ENCODE assay signal across 19 mouse cellular contexts in genomic region chr3:148420303-148420702, GRCm38 (mm10).
DNase-seq lines count a peak whose midpoint lies in the region; ATAC-seq and TF ChIP-seq lines count a peak whose summit lies in the region.
"Had no signal": no experiment of that assay in that cellular context is flagged by ENCODE, and none has a peak within 500 bp of the region (broad histone marks: within the 10 kb centered on the region; RNA-seq: fewer than 3 reads in every experiment).

No protein-coding gene starts in this region.

- H3K4me2 ChIP-seq in liver, embryonic 13.5 days = no peak overlapping the region
- no peak overlapping the region for H3K4me2 ChIP-seq in liver, postnatal 0 days (ENCODE audit: low read depth, low read length)
- H3K4me2 ChIP-seq in midbrain, embryonic 14.5 days (ENCODE audit: low read length) = no peak overlapping the region
- H3K4me2 ChIP-seq: embryonic facial prominence, embryonic 12.5 days; forebrain, embryonic 13.5 days; forebrain, embryonic 15.5 days had no signal

- no peaks in the 10 kb centered on the region for H3K79me2 ChIP-seq in MEL (ENCODE audit: control insufficient read depth, insufficient read depth, low read length, poor library complexity)

- H3K4me3 ChIP-seq in liver, embryonic 13.5 days (replicated peaks) = no peak overlapping the region
- no peak overlapping the region for H3K4me3 ChIP-seq in liver, postnatal 0 days (ENCODE audit: low read depth, low read length)
- H3K4me3 ChIP-seq in MEL (ENCODE audit: control insufficient read depth in 1 of 2, insufficient read depth in 1 of 2, low read depth in 2 of 2, low read length in 2 of 2) = peak overlapping the region; percentile 28 to 50
- H3K4me3 ChIP-seq in midbrain, embryonic 14.5 days (replicated peaks; ENCODE audit: low read depth, low read length) = no peak overlapping the region
- H3K4me3 ChIP-seq: embryonic facial prominence, embryonic 10.5 days; embryonic facial prominence, embryonic 12.5 days; forebrain, embryonic 13.5 days; forebrain, embryonic 15.5 days had no signal

- WGBS in liver, embryonic 13.5 days (ENCODE audit: insufficient replicate concordance) = 34% methylated on average over 5 of the region's 5 CpGs
- 63% methylated on average over 5 of the region's 5 CpGs for WGBS in liver, postnatal 0 days (ENCODE audit: insufficient replicate concordance)
- 93% methylated on average over 5 of the region's 5 CpGs for WGBS in midbrain, embryonic 14.5 days

- no peaks in the 10 kb centered on the region for H3K9me3 ChIP-seq in liver, embryonic 13.5 days (replicated peaks)
- no peaks in the 10 kb centered on the region for H3K9me3 ChIP-seq in liver, postnatal 0 days (ENCODE audit: low read length)
- H3K9me3 ChIP-seq in MEL (replicated peaks; ENCODE audit: insufficient read depth, low read length) = no peaks in the 10 kb centered on the region
- H3K9me3 ChIP-seq in midbrain, embryonic 14.5 days (ENCODE audit: control insufficient read depth, low read length) = no peaks in the 10 kb centered on the region
- H3K9me3 ChIP-seq: embryonic facial prominence, embryonic 10.5 days; embryonic facial prominence, embryonic 12.5 days; forebrain, embryonic 13.5 days; forebrain, embryonic 15.5 days had no signal

- TF ChIP-seq EP300 in liver, postnatal 0 days (IDR thresholded peaks at IDR 0.05; ENCODE audit: low read depth) = no peak
- peak; percentile 73 to 87 for TF ChIP-seq EP300 in MEL (IDR thresholded peaks at IDR 0.05; ENCODE audit: low read depth in 1 of 2, low read length in 2 of 2)

- no peak for TF ChIP-seq POLR2A in MEL (IDR thresholded peaks at IDR 0.05; ENCODE audit: control insufficient read depth in 1 of 2, insufficient read depth in 1 of 2, low read depth in 1 of 2, low read length in 2 of 2, poor library complexity in 1 of 2)

- H3K27me3 ChIP-seq in liver, embryonic 13.5 days = no peaks in the 10 kb centered on the region
- no peaks in the 10 kb centered on the region for H3K27me3 ChIP-seq in liver, postnatal 0 days (ENCODE audit: insufficient read depth, low read length)
- no peaks in the 10 kb centered on the region for H3K27me3 ChIP-seq in MEL (ENCODE audit: control insufficient read depth in 1 of 2, insufficient read depth in 2 of 2, low read length in 2 of 2)
- no peaks in the 10 kb centered on the region for H3K27me3 ChIP-seq in midbrain, embryonic 14.5 days (ENCODE audit: control insufficient read depth, insufficient read depth, low read length)
- H3K27me3 ChIP-seq: embryonic facial prominence, embryonic 12.5 days; forebrain, embryonic 15.5 days; Patski had no signal

- ATAC-seq in liver, embryonic 13.5 days (ENCODE audit: low read depth) = peak; percentile 56; the same call in 1 of the 2 replicates
- no peak for ATAC-seq in liver, postnatal 0 days
- peak; percentile 16; the same call in 1 of the 2 replicates for ATAC-seq in megakaryocyte progenitor cell, adult 5-6 weeks (replicated peaks; ENCODE audit: poor library complexity)
- no peak for ATAC-seq in midbrain, embryonic 14.5 days (ENCODE audit: low FRiP score, low TSS enrichment)
- ATAC-seq: forebrain, embryonic 13.5 days; forebrain, embryonic 15.5 days; Patski had no signal

- no peak overlapping the region for H3K9ac ChIP-seq in liver, embryonic 13.5 days
- H3K9ac ChIP-seq in liver, postnatal 0 days (replicated peaks) = no peak overlapping the region
- H3K9ac ChIP-seq in MEL (ENCODE audit: control insufficient read depth, low read depth, low read length, poor library complexity, severe bottlenecking) = peak overlapping the region; percentile 31
- no peak overlapping the region for H3K9ac ChIP-seq in midbrain, embryonic 14.5 days (replicated peaks; ENCODE audit: low read length)
- H3K9ac ChIP-seq: embryonic facial prominence, embryonic 12.5 days; forebrain, embryonic 13.5 days; forebrain, embryonic 15.5 days had no signal

- no peak overlapping the region for H3K27ac ChIP-seq in liver, embryonic 13.5 days
- no peak overlapping the region for H3K27ac ChIP-seq in liver, postnatal 0 days (ENCODE audit: low read depth)
- peak overlapping the region; percentile 90 for H3K27ac ChIP-seq in MEL (ENCODE audit: control insufficient read depth, low read depth, low read length)
- H3K27ac ChIP-seq in midbrain, embryonic 14.5 days (replicated peaks; ENCODE audit: low read depth, low read length) = no peak overlapping the region
- H3K27ac ChIP-seq: embryonic facial prominence, embryonic 10.5 days; embryonic facial prominence, embryonic 12.5 days; forebrain, embryonic 13.5 days; forebrain, embryonic 15.5 days had no signal

- peaks cover 28% of the 10 kb centered on the region for H3K4me1 ChIP-seq in liver, embryonic 13.5 days (replicated peaks)
- H3K4me1 ChIP-seq in liver, postnatal 0 days (ENCODE audit: insufficient read depth) = 0 out of 2 replicates have a peak, but pooled peaks cover 4% of the 10 kb centered on the region
- H3K4me1 ChIP-seq in MEL (ENCODE audit: control insufficient read depth in 1 of 2, insufficient read depth in 2 of 2, low read length in 2 of 2) = peaks cover 37 to 45% of the 10 kb centered on the region in 2 experiments
- peaks cover 11% of the 10 kb centered on the region; the same call in 1 of the 2 replicates for H3K4me1 ChIP-seq in midbrain, embryonic 14.5 days (ENCODE audit: control insufficient read depth, insufficient read depth, low read length)

- DNase-seq in liver, embryonic 13.5 days = no peak
- no peak for DNase-seq in liver, postnatal 0 days
- peak; percentile 54 for DNase-seq in MEL (ENCODE audit: low read depth, low spot score)
- no peak for DNase-seq in natural killer cell, adult 2 months (ENCODE audit: low spot score in 2 of 2)
- DNase-seq in midbrain, embryonic 14.5 days = no peak
- DNase-seq: adrenal gland, adult 8-10 months; adrenal gland, postnatal 14 days; adrenal gland, postnatal 36 days; cerebellum, adult 11-12 months; cerebellum, adult 2 months; cerebellum, adult 9-10 months; cerebellum, postnatal 10 days; cerebellum, postnatal 25 days had no signal

- no peak for TF ChIP-seq RAD21 in MEL (IDR thresholded peaks at IDR 0.05; ENCODE audit: low read depth, low read length)

- no peaks in the 10 kb centered on the region for H3K36me3 ChIP-seq in liver, embryonic 13.5 days
- H3K36me3 ChIP-seq in liver, postnatal 0 days (replicated peaks; ENCODE audit: insufficient read depth, low read length) = no peaks in the 10 kb centered on the region
- peaks cover 0 to 41% of the 10 kb centered on the region in 2 experiments; a peak in 2 of 4 replicates for H3K36me3 ChIP-seq in MEL (ENCODE audit: control insufficient read depth in 1 of 2, insufficient read depth in 2 of 2, low read length in 2 of 2)
- H3K36me3 ChIP-seq in midbrain, embryonic 14.5 days (ENCODE audit: control insufficient read depth, insufficient read depth, low read length) = no peaks in the 10 kb centered on the region
- H3K36me3 ChIP-seq: embryonic facial prominence, embryonic 10.5 days; embryonic facial prominence, embryonic 12.5 days; forebrain, embryonic 15.5 days had no signal

- no peak for TF ChIP-seq CTCF in liver, postnatal 0 days (IDR thresholded peaks at IDR 0.05; ENCODE audit: low read depth)
- TF ChIP-seq CTCF in MEL (IDR thresholded peaks at IDR 0.05 in 2 of 3, conservative IDR thresholded peaks at IDR 0.05 in 1 of 3; ENCODE audit: control insufficient read depth in 1 of 3, insufficient read depth in 1 of 3, low read depth in 2 of 3, low read length in 3 of 3, poor library complexity in 1 of 3, severe bottlenecking in 1 of 3) = no peak

TF ChIP-seq in MEL, 35 proteins besides CTCF, POLR2A, EP300 and RAD21:
- TF ChIP-seq JUND (IDR thresholded peaks at IDR 0.05; ENCODE audit: low read depth, low read length) (no peak), ETS1 (IDR thresholded peaks at IDR 0.05; ENCODE audit: low read depth, low read length) (peak; percentile 50; the same call in 1 of the 2 replicates), TAL1 (IDR thresholded peaks at IDR 0.05; ENCODE audit: low read length) (peak; percentile 34), GATA1 (IDR thresholded peaks at IDR 0.05; ENCODE audit: low read depth, low read length) (peak; percentile 82), TCF12 (IDR thresholded peaks at IDR 0.05; ENCODE audit: low read depth, low read length) (peak; percentile 88), RCOR1 (IDR thresholded peaks at IDR 0.05; ENCODE audit: low read depth, low read length) (peak; percentile 71), MAFK (IDR thresholded peaks at IDR 0.05; ENCODE audit: borderline replicate concordance, low read depth, low read length) (no peak), NELFE (IDR thresholded peaks at IDR 0.05; ENCODE audit: low read depth, low read length) (no peak), KAT2A (conservative IDR thresholded peaks at IDR 0.05; ENCODE audit: low read depth, low read length) (no peak), ZC3H11A (IDR thresholded peaks at IDR 0.05; ENCODE audit: low read depth, low read length) (no peak), MYC (IDR thresholded peaks at IDR 0.05; ENCODE audit: low read depth, low read length) (no peak), POLR2AphosphoS2 (IDR thresholded peaks at IDR 0.05; ENCODE audit: low read length) (no peak), TBP (IDR thresholded peaks at IDR 0.05; ENCODE audit: low read depth, low read length) (0 out of 2 replicates have a peak, but pooled peaks have one; percentile 38)

Comparison
In these comparisons a context has a peak if more than half of its experiments do, and no peak if none do; other contexts are left out.
1. ATAC-seq: peak in liver, embryonic 13.5 days (single experiment) and megakaryocyte progenitor cell, adult 5-6 weeks (single experiment); none in liver, postnatal 0 days (single experiment) and midbrain, embryonic 14.5 days (single experiment).
2. H3K4me3 ChIP-seq: peak in MEL (2 of 2); none in liver, embryonic 13.5 days (single experiment), liver, postnatal 0 days (single experiment) and midbrain, embryonic 14.5 days (single experiment).